Mouse (Mus musculus): ENCODE measurements around the gene Stt3b. TPM values are rescaled to one million over a fixed set of nuclear protein-coding genes. Genes with fewer than 3 reads are reported as not detected.

The Stt3b gene
- polyA plus RNA-seq, 1 experiment from 2014 or later, result 105 TPM

- no peaks in the 10 kb centered on the region for H3K9me3 ChIP-seq (replicated peaks)
- DNase-seq (ENCODE audit: low spot score), result no peak
- no peaks in the 10 kb centered on the region for H3K27me3 ChIP-seq (ENCODE audit: low read depth, poor library complexity, severe bottlenecking)
- H3K4me3 ChIP-seq, result no peak overlapping the region
- H3K4me1 ChIP-seq, result peaks cover 31% of the 10 kb centered on the region
- no peaks in the 10 kb centered on the region for H3K36me3 ChIP-seq
- WGBS, result 18% methylated on average over 7 of the region's 7 CpGs
- peak overlapping the region; percentile 65 for H3K27ac ChIP-seq
Measured at GRCm38 (mm10) chr9:115214572-115215571, 95.3 kb downstream of the Stt3b start.

- Histone ChIP-seq H3K36me3 (no peaks in the 10 kb centered on the region), H3K27ac (no peak overlapping the region), H3K4me1 (peaks cover 37% of the 10 kb centered on the region), H3K27me3 (ENCODE audit: low read depth, poor library complexity, severe bottlenecking) (no peaks in the 10 kb centered on the region), H3K4me3 (no peak overlapping the region), H3K9me3 (replicated peaks) (no peaks in the 10 kb centered on the region)
- WGBS, result 86% methylated on average over 5 of the region's 5 CpGs
- DNase-seq (ENCODE audit: low spot score), result no peak
Measured at GRCm38 (mm10) chr9:115213755-115214264, 96.4 kb downstream of the Stt3b start.

- no peaks in the 10 kb centered on the region for H3K9me3 ChIP-seq (replicated peaks)
- WGBS, result 90% methylated on average over 12 of the region's 12 CpGs
- no peaks in the 10 kb centered on the region for H3K27me3 ChIP-seq (ENCODE audit: low read depth, poor library complexity, severe bottlenecking)
- no peaks in the 10 kb centered on the region for H3K36me3 ChIP-seq
- H3K4me3 ChIP-seq, result no peak overlapping the region
- no peak for DNase-seq (ENCODE audit: low spot score)
- peaks cover 31% of the 10 kb centered on the region for H3K4me1 ChIP-seq
- no peak overlapping the region for H3K27ac ChIP-seq
Measured at GRCm38 (mm10) chr9:115210535-115210934, 99.7 kb downstream of the Stt3b start.

- WGBS, result 91% methylated on average over 7 of the region's 7 CpGs
- Histone ChIP-seq H3K27ac (no peak overlapping the region), H3K27me3 (ENCODE audit: low read depth, poor library complexity, severe bottlenecking) (no peaks in the 10 kb centered on the region), H3K4me3 (no peak overlapping the region), H3K9me3 (replicated peaks) (no peaks in the 10 kb centered on the region), H3K36me3 (no peaks in the 10 kb centered on the region), H3K4me1 (peaks cover 31% of the 10 kb centered on the region)
- DNase-seq (ENCODE audit: low spot score), result no peak
Measured at GRCm38 (mm10) chr9:115209737-115210136, 100.5 kb downstream of the Stt3b start.

- H3K4me3 ChIP-seq, result no peak overlapping the region
- H3K27ac ChIP-seq, result no peak overlapping the region
- no peaks in the 10 kb centered on the region for H3K36me3 ChIP-seq
- 66% methylated on average over 5 of the region's 5 CpGs for WGBS
- no peaks in the 10 kb centered on the region for H3K9me3 ChIP-seq (replicated peaks)
- DNase-seq (ENCODE audit: low spot score), result no peak
- peaks cover 25% of the 10 kb centered on the region for H3K4me1 ChIP-seq
- no peaks in the 10 kb centered on the region for H3K27me3 ChIP-seq (ENCODE audit: low read depth, poor library complexity, severe bottlenecking)
Measured at GRCm38 (mm10) chr9:115206219-115206618, 104.0 kb downstream of the Stt3b start.

GRCm38 (mm10) chr9:115205491-115205890 lies 104.7 kb downstream of the Stt3b start:
- no peaks in the 10 kb centered on the region for H3K36me3 ChIP-seq
- no peak for DNase-seq (ENCODE audit: low spot score)
- peak overlapping the region; percentile 42; the same call in 1 of the 2 replicates for H3K27ac ChIP-seq
- H3K27me3 ChIP-seq (ENCODE audit: low read depth, poor library complexity, severe bottlenecking), result no peaks in the 10 kb centered on the region
- peaks cover 25% of the 10 kb centered on the region for H3K4me1 ChIP-seq
- no peaks in the 10 kb centered on the region for H3K9me3 ChIP-seq (replicated peaks)
- H3K4me3 ChIP-seq, result peak overlapping the region; percentile 37
- WGBS, result 3% methylated on average over 6 of the region's 6 CpGs

GRCm38 (mm10) chr9:115203136-115203535 lies 107.1 kb downstream of the Stt3b start:
- Histone ChIP-seq H3K4me3 (no peak overlapping the region), H3K36me3 (no peaks in the 10 kb centered on the region), H3K27ac (no peak overlapping the region), H3K4me1 (peaks cover 19% of the 10 kb centered on the region), H3K27me3 (ENCODE audit: low read depth, poor library complexity, severe bottlenecking) (no peaks in the 10 kb centered on the region), H3K9me3 (replicated peaks) (no peaks in the 10 kb centered on the region)
- WGBS, result 66% methylated on average over 6 of the region's 6 CpGs
- no peak for DNase-seq (ENCODE audit: low spot score)

GRCm38 (mm10) chr9:115201264-115201663 lies 109.0 kb downstream of the Stt3b start:
- no peak for DNase-seq (ENCODE audit: low spot score)
- peaks cover 22% of the 10 kb centered on the region for H3K4me1 ChIP-seq
- H3K27ac ChIP-seq, result no peak overlapping the region
- no peaks in the 10 kb centered on the region for H3K36me3 ChIP-seq
- WGBS, result 91% methylated on average over 6 of the region's 6 CpGs
- no peaks in the 10 kb centered on the region for H3K9me3 ChIP-seq (replicated peaks)
- H3K4me3 ChIP-seq, result no peak overlapping the region
- no peaks in the 10 kb centered on the region for H3K27me3 ChIP-seq (ENCODE audit: low read depth, poor library complexity, severe bottlenecking)

- no peaks in the 10 kb centered on the region for H3K27me3 ChIP-seq (ENCODE audit: low read depth, poor library complexity, severe bottlenecking)
- H3K9me3 ChIP-seq (replicated peaks), result no peaks in the 10 kb centered on the region
- H3K4me3 ChIP-seq, result no peak overlapping the region
- no peak for DNase-seq (ENCODE audit: low spot score)
- no peaks in the 10 kb centered on the region for H3K36me3 ChIP-seq
- peaks cover 19% of the 10 kb centered on the region for H3K4me1 ChIP-seq
- H3K27ac ChIP-seq, result no peak overlapping the region
- WGBS, result 93% methylated on average over 15 of the region's 15 CpGs
Measured at GRCm38 (mm10) chr9:115200166-115200862, 109.9 kb downstream of the Stt3b start.

- 85% methylated on average over 7 of the region's 7 CpGs for WGBS
- Histone ChIP-seq H3K4me3 (no peak overlapping the region), H3K27me3 (ENCODE audit: low read depth, poor library complexity, severe bottlenecking) (no peaks in the 10 kb centered on the region), H3K36me3 (no peaks in the 10 kb centered on the region), H3K9me3 (replicated peaks) (no peaks in the 10 kb centered on the region), H3K27ac (no peak overlapping the region), H3K4me1 (peaks cover 17% of the 10 kb centered on the region)
- no peak for DNase-seq (ENCODE audit: low spot score)
Measured at GRCm38 (mm10) chr9:115197082-115197481, 113.1 kb downstream of the Stt3b start.

GRCm38 (mm10) chr9:115192890-115193289 lies 117.3 kb downstream of the Stt3b start:
- H3K27ac ChIP-seq, result no peak overlapping the region
- no peaks in the 10 kb centered on the region for H3K36me3 ChIP-seq
- H3K9me3 ChIP-seq (replicated peaks), result no peaks in the 10 kb centered on the region
- H3K4me3 ChIP-seq, result no peak overlapping the region
- H3K27me3 ChIP-seq (ENCODE audit: low read depth, poor library complexity, severe bottlenecking), result no peaks in the 10 kb centered on the region
- WGBS, result 82% methylated on average over 3 of the region's 3 CpGs
- peaks cover 36% of the 10 kb centered on the region for H3K4me1 ChIP-seq
- DNase-seq (ENCODE audit: low spot score), result no peak
